ENCODE assay signal across 8 mouse cellular contexts in the genomic region with DNA sequence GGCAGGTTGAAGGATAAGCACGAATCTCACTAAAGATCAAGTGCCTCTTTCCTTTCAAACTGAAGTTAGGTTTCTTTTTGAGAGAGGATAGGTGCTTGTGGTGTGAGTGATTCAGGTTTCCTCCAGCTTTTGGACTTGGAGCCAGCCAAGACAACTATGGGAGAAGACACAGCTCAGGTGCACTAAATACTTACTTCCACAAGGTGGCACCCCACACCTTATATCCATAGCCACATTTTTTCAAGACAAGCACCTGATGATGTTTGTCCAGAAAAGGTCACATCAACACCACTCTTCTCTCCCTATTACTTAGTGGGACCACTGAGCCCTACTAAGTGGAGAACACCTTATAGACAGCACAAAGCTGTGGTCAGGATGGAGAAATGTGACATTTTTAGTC. TPM values are rescaled to one million over a fixed set of nuclear protein-coding genes. Genes with fewer than 3 reads are reported as not detected.
DNase-seq lines count a peak whose midpoint lies in the region.

No protein-coding gene starts in this region.

- intact Hi-C loops in heart, postnatal 10 days (cut with DNase I) = loop anchor here (2.0 to 5.0 kb wide), 2 partner anchors 91 to 518 kb away; no protein-coding TSS in a partner anchor

- peak; percentile 14 to 29 for DNase-seq in heart, postnatal 10 days
- DNase-seq in heart, adult 8-10 months (ENCODE audit: low spot score) = no peak
- peak; percentile 4 for DNase-seq in urinary bladder, postnatal 14 days (ENCODE audit: low spot score)
- no peak for DNase-seq in urinary bladder, postnatal 4 days (ENCODE audit: low spot score in 2 of 2)
- peak; percentile 40 to 46 for DNase-seq in cerebellum, postnatal 14 days
- peak; percentile 3 to 16 for DNase-seq in layer of hippocampus, postnatal 10 days (ENCODE audit: low spot score in 2 of 2)
- DNase-seq in spleen, postnatal 36 days (ENCODE audit: low spot score in 2 of 2) = no peak
- no peak for DNase-seq in spleen, adult 18-20 months

RNA-seq across cellular contexts. Expression of a gene that starts 52.1 kb away (rescaled TPM):
- 10 to 100 TPM; 15.3 to 17.7 TPM for total RNA-seq in heart, postnatal 10 days (2021)
- total RNA-seq in heart, adult 8-10 months (2022) = 1 to 10 TPM; 3.7 to 8.1 (median 5.7) TPM
- total RNA-seq in layer of hippocampus, postnatal 10 days (2021) = 10 to 100 TPM; 33.3 to 43.0 TPM

Comparison
In these comparisons a context has a peak if more than half of its experiments do, and no peak if none do; other contexts are left out.
1. DNase-seq: peak in heart, postnatal 10 days (2 of 2), urinary bladder, postnatal 14 days (single experiment), cerebellum, postnatal 14 days (2 of 2) and layer of hippocampus, postnatal 10 days (2 of 2); none in heart, adult 8-10 months (single experiment), urinary bladder, postnatal 4 days (0 of 2), spleen, postnatal 36 days (0 of 2) and spleen, adult 18-20 months (0 of 2).